Mouse (Mus musculus) mammary gland, adult 2 months (tissue): ENCODE results near the gene Olfr1297. TPM values are rescaled to one million over a fixed set of nuclear protein-coding genes. Genes with fewer than 3 reads are reported as not detected.

ENCODE experiments used
- polyA plus RNA-seq: library from polyadenylated mRNA; depleted of rRNA; stranded (reverse); fragments of >200 nt; gene quantifications from 2 replicates; pipeline ENCODE4 v1.2.3, GENCODE M21; 2012; ENCODE audit warnings: low replicate concordance; rRNA removed

Gene Olfr1297
- not detected in 2 replicates for polyA plus RNA-seq

DNA sequence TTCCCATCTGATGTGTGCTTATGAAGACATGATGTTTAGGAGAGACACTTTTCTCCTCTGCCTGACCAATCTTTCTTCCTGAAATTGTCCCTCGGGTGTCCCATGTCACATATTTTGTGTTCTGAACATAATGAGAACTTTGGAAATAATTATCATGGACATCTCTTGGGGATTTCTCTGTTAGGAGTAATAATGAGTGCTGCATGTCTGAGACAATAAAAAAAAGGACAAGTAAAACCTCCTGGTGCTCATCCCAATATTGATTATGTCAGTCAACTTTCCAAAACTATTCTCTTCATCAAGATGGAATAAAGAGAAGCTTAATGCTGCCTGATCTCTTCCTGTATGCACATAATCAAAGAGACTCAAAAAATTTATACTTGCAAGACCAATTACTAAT lies at the start of gene Olfr1297:
Olfr1297 (minus strand) TSS at position 101 of the 400 bp plus-strand sequence.

GRCm38 (mm10) chr2:111661119-111661518 lies 34.8 kb upstream of the Olfr1297 start, which contains the start of gene Olfr1299:
Olfr1299 (plus strand) TSS chr2:111661419.

DNA sequence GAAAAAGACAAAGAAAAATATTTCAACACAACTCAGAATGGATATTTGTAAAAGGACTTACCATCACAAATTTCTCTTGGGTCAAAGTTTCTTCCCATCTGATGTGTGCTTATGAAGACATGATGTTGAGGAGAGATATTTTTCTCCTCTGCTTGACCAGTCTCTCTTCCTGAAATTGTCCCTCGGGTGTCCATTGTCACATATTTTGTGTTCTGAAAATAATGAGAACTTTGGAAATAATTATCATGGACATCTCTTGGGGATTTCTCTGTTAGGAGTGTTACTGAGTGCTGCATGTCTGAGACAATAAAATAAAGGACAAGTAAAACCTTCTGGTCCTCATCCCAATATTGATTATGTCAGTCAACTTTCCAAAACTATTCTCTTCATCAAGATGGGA lies 22.8 kb upstream of the Olfr1297 start, which contains the start of gene Olfr1298:
Olfr1298 (minus strand) TSS at position 101 of the 400 bp plus-strand sequence.

DNA sequence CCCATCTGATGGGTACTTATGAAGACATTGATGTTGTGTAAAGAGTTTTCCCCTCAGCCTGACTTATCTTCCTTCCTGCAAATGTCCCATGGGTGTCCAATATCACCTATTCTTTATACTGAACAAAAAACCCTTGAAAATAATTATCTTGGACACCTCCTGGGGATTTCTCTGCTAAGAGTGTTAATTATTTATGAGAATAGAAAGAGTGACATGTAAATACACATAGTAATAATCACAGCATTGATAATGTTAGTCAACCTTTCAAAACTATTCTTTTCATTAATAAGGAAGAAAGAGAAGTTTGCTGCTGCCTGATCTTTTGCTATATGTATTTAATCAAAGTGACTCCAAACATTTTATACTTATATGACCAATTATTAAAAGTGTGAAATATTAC lies 56.7 kb downstream of the Olfr1297 start, which contains the start of gene Olfr1295:
Olfr1295 (minus strand) TSS at position 101 of the 400 bp plus-strand sequence.

Other genes with a start within 250 kb of the Olfr1297 start
- gene Olfr1286, start 203.4 kb downstream of the Olfr1297 start, polyA plus RNA-seq: not detected in 2 replicates
- gene Olfr1287, start 177.4 kb downstream of the Olfr1297 start, polyA plus RNA-seq: not detected in 2 replicates
- gene Olfr1288, start 152.4 kb downstream of the Olfr1297 start, polyA plus RNA-seq: not detected in 2 replicates
- not detected in 2 replicates for gene Olfr1289, start 145.7 kb downstream of the Olfr1297 start, polyA plus RNA-seq
- not detected in 2 replicates for gene Olfr1290, start 132.7 kb downstream of the Olfr1297 start, polyA plus RNA-seq
- not detected in 2 replicates for gene Olfr1291-ps1, start 129.3 kb downstream of the Olfr1297 start, polyA plus RNA-seq
- not detected in 2 replicates for gene Olfr1293-ps, start 101.3 kb downstream of the Olfr1297 start, polyA plus RNA-seq
- not detected in 2 replicates for gene Olfr1294, start 86.2 kb downstream of the Olfr1297 start, polyA plus RNA-seq
- not detected in 2 replicates for gene Olfr1295, start 56.8 kb downstream of the Olfr1297 start, polyA plus RNA-seq
- not detected in 2 replicates for gene Olfr1298, start 22.7 kb upstream of the Olfr1297 start, polyA plus RNA-seq
- gene Olfr1299, start 34.9 kb upstream of the Olfr1297 start, polyA plus RNA-seq: not detected in 2 replicates
- gene Olfr1301, start 124.5 kb upstream of the Olfr1297 start, polyA plus RNA-seq: not detected in 2 replicates
- gene Olfr1302, start 150.9 kb upstream of the Olfr1297 start, polyA plus RNA-seq: not detected in 2 replicates
- not detected in 2 replicates for gene Olfr1303, start 193.8 kb upstream of the Olfr1297 start, polyA plus RNA-seq